Mouse (Mus musculus) lung, postnatal 0 days (tissue): Measurements from ENCODE around the gene Itgb4.

Experiments
- CTCF ChIP-seq: IDR thresholded peaks from 2 replicates; pipeline ENCODE4 v1.5.1; 2016; ENCODE audit warnings: antibody characterized with exemption, mild to moderate bottlenecking
- EP300 ChIP-seq: IDR thresholded peaks from 2 replicates; pipeline ENCODE4 v1.6.1; 2016; ENCODE audit warnings: antibody characterized with exemption, mild to moderate bottlenecking, control low read depth

- 0 out of 2 replicates have a peak, but pooled peaks have one; percentile 1 for TF ChIP-seq CTCF
- no peak for TF ChIP-seq EP300
These were observed 56.7 kb downstream of the Itgb4 start for GRCm38 (mm10) chr11:116030898-116031845.
